Mouse (Mus musculus): ENCODE results near the gene Polr2b. TPM values are rescaled to one million over a fixed set of nuclear protein-coding genes. Genes with fewer than 3 reads are reported as not detected.

Gene Polr2b
- polyA plus RNA-seq, 1 experiment from 2014 or later: 24.9 TPM

Small RNAs within 50 kb of the gene (microRNA-seq; reads per million reads assigned to microRNA genes)
- gene Mir5098: not detected

Other genes starting within 250 kb of the Polr2b start
- 0.13 and 0.25 TPM in 2 replicates for gene Hopx, start 195.0 kb upstream of the Polr2b start, polyA plus RNA-seq (2015; fragmentation: Nextera tagmentation; extraction: Ambion mirVana)
- not detected in 2 replicates for gene Spink2, start 98.7 kb upstream of the Polr2b start, polyA plus RNA-seq (2015; fragmentation: Nextera tagmentation; extraction: Ambion mirVana)
- gene Rest, start 44.7 kb upstream of the Polr2b start, polyA plus RNA-seq (2015; fragmentation: Nextera tagmentation; extraction: Ambion mirVana): 5.9 and 6.1 TPM in 2 replicates
- 13.3 and 13.4 TPM in 2 replicates for gene Noa1, start 63 bp upstream of the Polr2b start, polyA plus RNA-seq (2015; fragmentation: Nextera tagmentation; extraction: Ambion mirVana)
- 26.3 and 30.9 TPM in 2 replicates for gene Igfbp7, start 97.9 kb downstream of the Polr2b start, polyA plus RNA-seq (2015; fragmentation: Nextera tagmentation; extraction: Ambion mirVana)